Mouse (Mus musculus) gastrocnemius, postnatal 25 days (tissue): ENCODE results near the gene Elob. TPM values are rescaled to one million over a fixed set of nuclear protein-coding genes. Genes with fewer than 3 reads are reported as not detected.

Experiments
- DNase-seq: peaks from one replicate; pipeline ENCODE4 v3.0.0; 2022
- microRNA-seq, 2 experiments: library from miRNA; unstranded; fragments of <30 nt; microRNA quantifications; one replicate each; pipeline ENCODE4 v1.2.0; 2021; ENCODE audit warnings: borderline replicate concordance in 2 of 2
- total RNA-seq, 2 experiments: library from RNA; stranded (reverse); gene quantifications; 1 replicate in 1 of 2; 2 replicates in 1 of 2; pipeline ENCODE4 v1.2.3; 2021

Elob gene
- total RNA-seq, 2 experiments from 2014 or later, result 237 to 267 TPM

DNA sequence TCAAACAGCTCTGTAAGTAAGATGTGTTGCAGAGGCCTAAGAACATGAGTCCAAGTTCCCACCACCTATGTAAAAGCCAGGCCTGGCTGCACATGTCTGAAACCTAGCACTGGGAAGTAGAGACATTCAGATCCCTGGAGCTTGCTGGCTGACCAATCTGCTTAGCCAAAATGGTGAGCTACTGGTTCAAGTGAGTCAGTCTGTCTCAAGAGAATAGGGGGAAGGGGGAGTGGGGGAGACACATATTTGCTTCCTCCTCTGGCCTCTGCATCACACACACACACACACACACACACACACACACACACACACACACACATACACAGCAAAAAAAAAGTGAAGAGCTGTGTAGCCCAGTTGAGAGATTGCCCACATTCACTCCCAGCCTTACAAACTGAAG lies 45.6 kb downstream of the Elob start:
- no peak for DNase-seq

DNA sequence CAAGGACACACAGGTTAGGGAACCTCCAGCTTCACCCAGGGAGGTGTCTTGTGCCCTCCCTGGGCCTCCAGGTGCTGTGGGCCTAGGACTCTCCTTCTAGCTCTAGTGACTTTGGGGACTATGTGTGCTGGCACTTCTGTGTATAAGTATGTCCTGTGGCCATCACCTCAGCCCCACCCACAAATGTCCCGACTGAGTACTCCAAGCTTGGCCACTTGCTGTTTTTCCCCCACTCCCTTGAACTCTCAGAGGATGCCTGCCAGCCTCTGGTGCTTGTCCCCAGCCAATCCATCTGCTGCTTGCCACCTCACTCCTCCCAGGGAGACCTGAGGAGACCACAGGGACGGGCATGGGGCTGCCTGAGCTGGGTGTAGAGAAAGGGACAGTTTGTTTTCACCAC lies 50.5 kb downstream of the Elob start:
- DNase-seq, result no peak

DNA sequence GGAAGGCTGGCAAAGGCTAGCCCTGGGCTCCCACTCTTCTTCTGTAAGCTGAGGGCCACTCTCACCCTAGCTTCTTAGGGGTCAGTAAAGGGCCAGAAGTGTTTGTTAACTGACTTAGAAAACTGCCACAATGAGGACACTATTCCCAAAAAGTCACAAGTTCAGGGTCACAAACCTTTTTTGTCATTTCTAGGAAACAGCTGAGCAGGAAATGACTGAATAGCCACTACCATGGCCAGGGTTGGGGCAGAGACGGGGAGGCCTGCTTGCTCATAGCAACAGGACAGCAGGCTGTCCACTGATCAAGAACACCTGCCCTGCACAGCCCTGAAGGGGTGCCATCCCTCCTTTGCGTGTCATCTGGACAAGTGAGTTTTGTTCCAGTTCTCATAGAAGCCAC lies 51.8 kb downstream of the Elob start:
- DNase-seq, result no peak

DNA sequence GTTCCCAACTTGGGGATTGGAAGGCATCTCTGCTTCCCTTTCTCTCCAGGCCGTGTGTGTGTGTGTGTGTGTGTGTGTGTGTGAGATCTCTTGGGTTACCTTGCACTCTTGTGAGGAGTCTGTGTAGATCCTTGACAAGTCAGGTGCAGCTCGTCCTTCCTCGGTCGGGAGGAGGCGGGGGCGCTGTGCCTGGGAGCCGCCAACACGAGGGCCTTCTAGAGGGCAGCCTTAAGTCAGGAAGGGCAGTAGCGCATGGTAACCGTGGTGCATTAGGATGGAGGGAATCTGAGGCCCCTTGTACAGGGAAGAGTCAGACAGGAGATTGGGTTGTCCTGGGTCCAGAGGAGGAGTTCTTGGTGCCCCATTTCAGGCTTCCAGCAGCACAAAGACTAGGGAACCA lies 52.7 kb downstream of the Elob start:
- no peak for DNase-seq

Small RNA genes within 50 kb of the gene (microRNA-seq; reads per million reads assigned to microRNA genes)
- gene Mir5125, result 0 to 0.53 reads per million in 2 experiments

Other genes starting within 250 kb of the Elob start
- 1 to 10 TPM; 2.0 to 2.1 TPM for gene Zfp13, start 229.6 kb downstream of the Elob start, total RNA-seq
- not detected for gene Zscan10, start 228.3 kb downstream of the Elob start, total RNA-seq
- not detected for gene Mmp25, start 183.9 kb downstream of the Elob start, total RNA-seq
- not detected for gene Bicdl2, start 168.6 kb downstream of the Elob start, total RNA-seq
- 100 to 1,000 TPM; 123 to 156 TPM for gene Hcfc1r1, start 155.5 kb downstream of the Elob start, total RNA-seq
- gene Thoc6, start 155.3 kb downstream of the Elob start, total RNA-seq, result 10 to 100 TPM in 1 of 2 experiments, 1 to 10 TPM in 1; 9.3 to 10.8 TPM
- 10 to 100 TPM; 46.1 to 61.5 TPM for gene Tnfrsf12a, start 151.7 kb downstream of the Elob start, total RNA-seq
- gene Cldn6, start 149.9 kb downstream of the Elob start, total RNA-seq, result not detected
- under 1 TPM in 1 of 2 experiments, not detected in 1; 0.19 TPM for gene Cldn9, start 145.1 kb downstream of the Elob start, total RNA-seq
- not detected for gene 1520401A03Rik, start 106.4 kb downstream of the Elob start, total RNA-seq
- gene Pkmyt1, start 102.8 kb downstream of the Elob start, total RNA-seq, result under 1 TPM; 0.67 to 0.83 TPM
- 1 to 10 TPM; 4.4 to 5.2 TPM for gene Paqr4, start 88.3 kb downstream of the Elob start, total RNA-seq
- not detected for gene Kremen2, start 83.3 kb downstream of the Elob start, total RNA-seq
- 10 to 100 TPM; 33.5 to 34.0 TPM for gene Flywch1, start 57.5 kb downstream of the Elob start, total RNA-seq
- gene Flywch2, start 43.1 kb downstream of the Elob start, total RNA-seq, result under 1 TPM; 0.56 to 0.83 TPM
- 100 to 1,000 TPM; 157 to 160 TPM for gene Srrm2, start 38.6 kb downstream of the Elob start, total RNA-seq
- gene Prss33, start 6.9 kb upstream of the Elob start, total RNA-seq, result not detected
- gene Prss32, start 14.7 kb upstream of the Elob start, total RNA-seq, result not detected
- gene Prss41, start 15.0 kb upstream of the Elob start, total RNA-seq, result not detected
- gene Prss21, start 38.9 kb upstream of the Elob start, total RNA-seq, result not detected
- not detected for gene Dcpp1, start 51.7 kb upstream of the Elob start, total RNA-seq
- not detected for gene Dcpp2, start 51.7 kb upstream of the Elob start, total RNA-seq
- gene Dcpp3, start 88.3 kb upstream of the Elob start, total RNA-seq, result not detected
- gene Sbp, start 112.5 kb upstream of the Elob start, total RNA-seq, result not detected
- not detected for gene Sbpl, start 126.1 kb upstream of the Elob start, total RNA-seq
- not detected for gene Prss30, start 151.4 kb upstream of the Elob start, total RNA-seq
- gene Prss22, start 169.0 kb upstream of the Elob start, total RNA-seq, result not detected
- gene Prss27, start 209.0 kb upstream of the Elob start, total RNA-seq, result not detected
- gene Kctd5, start 244.3 kb upstream of the Elob start, total RNA-seq, result 1 to 10 TPM; 8.5 to 9.1 TPM